Mouse (Mus musculus) heart, embryonic 10.5 days (tissue): Measurements from ENCODE around the gene Piezo1. TPM values are rescaled to one million over a fixed set of nuclear protein-coding genes. Genes with fewer than 3 reads are reported as not detected.

Experiments used
- DNase-seq: peaks from one replicate; pipeline ENCODE4 v3.0.0-alpha.2; 2017; ENCODE audit warnings: low spot score
- H3K27ac ChIP-seq: fragments of 300-500 bp; sonication (generic); 2 replicates; pipeline ENCODE4 v1.5.1; 2016; ENCODE audit warnings: mild to moderate bottlenecking
- H3K27me3 ChIP-seq: fragments of 300-500 bp; sonication (generic); 2 replicates; pipeline ENCODE4 v1.6.1; 2016; ENCODE audit warnings: mild to moderate bottlenecking; ENCODE audit not compliant: poor library complexity, insufficient read depth, severe bottlenecking
- H3K36me3 ChIP-seq: fragments of 300-500 bp; sonication (generic); 2 replicates; pipeline ENCODE4 v1.6.1; 2016; ENCODE audit warnings: mild to moderate bottlenecking, moderate library complexity
- H3K4me1 ChIP-seq: fragments of 300-500 bp; sonication (generic); 2 replicates; pipeline ENCODE4 v1.6.1; 2016; ENCODE audit warnings: mild to moderate bottlenecking
- H3K4me3 ChIP-seq: fragments of 300-500 bp; sonication (generic); 2 replicates; pipeline ENCODE4 v1.5.1; 2016; ENCODE audit warnings: mild to moderate bottlenecking, moderate library complexity
- H3K9me3 ChIP-seq: fragments of 300-500 bp; sonication (generic); 2 replicates; pipeline ENCODE4 v1.6.1; 2016; ENCODE audit warnings: mild to moderate bottlenecking, moderate library complexity
- WGBS: fragments of 180-500 bp; shearing (Covaris S2); methylation state at CpG from one replicate; pipeline ENCODE4 v1.1.7; 2016; 5-methylcytosine and 5-hydroxymethylcytosine counted together
- polyA plus RNA-seq: library from polyadenylated mRNA; unstranded; fragments of >200 nt; fragmentation: Nextera tagmentation; extraction: Ambion mirVana; gene quantifications from 2 replicates; pipeline ENCODE4 v1.2.1, GENCODE M21; 2016

Piezo1 gene
- polyA plus RNA-seq, 1 experiment from 2014 or later: 29.3 TPM

GRCm38 (mm10) chr8:122500856-122501255, 50.3 kb downstream of the Piezo1 start:
- Histone ChIP-seq H3K4me3 (no peak overlapping the region), H3K27ac (no peak overlapping the region), H3K9me3 (no peaks in the 10 kb centered on the region), H3K36me3 (peaks cover 86% of the 10 kb centered on the region), H3K4me1 (peaks cover 26% of the 10 kb centered on the region), H3K27me3 (no peaks in the 10 kb centered on the region)
- peak; percentile 91 for DNase-seq
- 38% methylated on average over 10 of the region's 10 CpGs for WGBS

GRCm38 (mm10) chr8:122497912-122498311, 53.2 kb downstream of the Piezo1 start:
- H3K27me3 ChIP-seq: no peaks in the 10 kb centered on the region
- H3K9me3 ChIP-seq: no peaks in the 10 kb centered on the region
- H3K36me3 ChIP-seq: peaks cover 95% of the 10 kb centered on the region
- 77% methylated on average over 17 of the region's 17 CpGs for WGBS
- peak overlapping the region; percentile 50 for H3K27ac ChIP-seq
- H3K4me3 ChIP-seq: no peak overlapping the region
- no peak for DNase-seq
- peaks cover 14% of the 10 kb centered on the region for H3K4me1 ChIP-seq

GRCm38 (mm10) chr8:122497016-122497734, 54.0 kb downstream of the Piezo1 start:
- H3K4me3 ChIP-seq: no peak overlapping the region
- peaks cover 98% of the 10 kb centered on the region for H3K36me3 ChIP-seq
- WGBS: 81% methylated on average over 12 of the region's 12 CpGs
- H3K27ac ChIP-seq: peak overlapping the region; percentile 50; the same call in 1 of the 2 replicates
- no peaks in the 10 kb centered on the region for H3K27me3 ChIP-seq
- H3K9me3 ChIP-seq: no peaks in the 10 kb centered on the region
- peaks cover 13% of the 10 kb centered on the region; the same call in 1 of the 2 replicates for H3K4me1 ChIP-seq
- DNase-seq: no peak

GRCm38 (mm10) chr8:122488387-122488786, 62.7 kb downstream of the Piezo1 start:
- WGBS: 94% methylated on average over 9 of the region's 9 CpGs
- DNase-seq: no peak
- Histone ChIP-seq H3K9me3 (no peaks in the 10 kb centered on the region), H3K4me3 (no peak overlapping the region), H3K27me3 (no peaks in the 10 kb centered on the region), H3K4me1 (no peaks in the 10 kb centered on the region), H3K27ac (no peak overlapping the region), H3K36me3 (peaks cover 97% of the 10 kb centered on the region)

- 94% methylated on average over 12 of the region's 12 CpGs for WGBS
- DNase-seq: no peak
- no peaks in the 10 kb centered on the region for H3K9me3 ChIP-seq
- peaks cover 100% of the 10 kb centered on the region for H3K36me3 ChIP-seq
- no peaks in the 10 kb centered on the region for H3K27me3 ChIP-seq
- H3K4me3 ChIP-seq: no peak overlapping the region
- H3K27ac ChIP-seq: no peak overlapping the region
- no peaks in the 10 kb centered on the region for H3K4me1 ChIP-seq
Measured at GRCm38 (mm10) chr8:122484831-122485230, 66.3 kb downstream of the Piezo1 start.

GRCm38 (mm10) chr8:122483877-122484276, 67.3 kb downstream of the Piezo1 start:
- Histone ChIP-seq H3K27ac (no peak overlapping the region), H3K4me3 (no peak overlapping the region), H3K9me3 (no peaks in the 10 kb centered on the region), H3K36me3 (peaks cover 100% of the 10 kb centered on the region), H3K4me1 (no peaks in the 10 kb centered on the region), H3K27me3 (no peaks in the 10 kb centered on the region)
- no peak for DNase-seq
- WGBS: 93% methylated on average over 7 of the region's 7 CpGs

- DNase-seq: no peak
- Histone ChIP-seq H3K36me3 (peaks cover 100% of the 10 kb centered on the region), H3K9me3 (no peaks in the 10 kb centered on the region), H3K27ac (no peak overlapping the region), H3K27me3 (no peaks in the 10 kb centered on the region), H3K4me3 (no peak overlapping the region), H3K4me1 (peaks cover 2% of the 10 kb centered on the region; the same call in 1 of the 2 replicates)
- 91% methylated on average over 8 of the region's 8 CpGs for WGBS
Measured at GRCm38 (mm10) chr8:122482448-122482847, 68.7 kb downstream of the Piezo1 start.

GRCm38 (mm10) chr8:122475580-122476320, 75.4 kb downstream of the Piezo1 start, which contains the start of the genes Rnf166 and Ctu2:
Gene Rnf166 (minus strand): TSS chr8:122476064.
Gene Ctu2 (plus strand): TSS chr8:122476143.
- under 1% methylated on average over 103 of the region's 103 CpGs for WGBS

GRCm38 (mm10) chr8:122474951-122475560, 76.1 kb downstream of the Piezo1 start:
- H3K27me3 ChIP-seq: no peaks in the 10 kb centered on the region
- no peak for DNase-seq
- H3K9me3 ChIP-seq: no peaks in the 10 kb centered on the region
- peaks cover 28% of the 10 kb centered on the region for H3K4me1 ChIP-seq
- peak overlapping the region; percentile 92 for H3K27ac ChIP-seq
- peak overlapping the region; percentile 98 for H3K4me3 ChIP-seq
- peaks cover 58% of the 10 kb centered on the region for H3K36me3 ChIP-seq
- WGBS: 7% methylated on average over 16 of the region's 16 CpGs

More at GRCm38 (mm10) chr8:122475580-122476320, 75.4 kb downstream of the Piezo1 start, which contains the start of the genes Rnf166 and Ctu2:
- DNase-seq: peak; percentile 93
- Histone ChIP-seq H3K9me3 (no peaks in the 10 kb centered on the region), H3K27ac (peak within 1 kb of the TSS; percentile 92), H3K4me3 (peak within 1 kb of the TSS; percentile 98), H3K36me3 (peaks cover 60% of the 10 kb centered on the region), H3K27me3 (no peaks in the 10 kb centered on the region), H3K4me1 (peaks cover 28% of the 10 kb centered on the region)

- peaks cover 38% of the 10 kb centered on the region for H3K4me1 ChIP-seq
- no peak overlapping the region for H3K27ac ChIP-seq
- no peaks in the 10 kb centered on the region for H3K27me3 ChIP-seq
- no peaks in the 10 kb centered on the region for H3K9me3 ChIP-seq
- 86% methylated on average over 8 of the region's 8 CpGs for WGBS
- H3K36me3 ChIP-seq: peaks cover 53% of the 10 kb centered on the region
- DNase-seq: no peak
- no peak overlapping the region for H3K4me3 ChIP-seq
Measured at GRCm38 (mm10) chr8:122473911-122474421, 77.2 kb downstream of the Piezo1 start.

GRCm38 (mm10) chr8:122470691-122471090, 80.4 kb downstream of the Piezo1 start:
- H3K4me3 ChIP-seq: no peak overlapping the region
- peaks cover 67% of the 10 kb centered on the region for H3K36me3 ChIP-seq
- no peak for DNase-seq
- no peaks in the 10 kb centered on the region for H3K27me3 ChIP-seq
- no peak overlapping the region for H3K27ac ChIP-seq
- no peaks in the 10 kb centered on the region for H3K9me3 ChIP-seq
- 85% methylated on average over 5 of the region's 5 CpGs for WGBS
- H3K4me1 ChIP-seq: peaks cover 26% of the 10 kb centered on the region

GRCm38 (mm10) chr8:122469965-122470364, 81.2 kb downstream of the Piezo1 start:
- Histone ChIP-seq H3K4me3 (no peak overlapping the region), H3K4me1 (peaks cover 29% of the 10 kb centered on the region), H3K36me3 (peaks cover 74% of the 10 kb centered on the region), H3K9me3 (no peaks in the 10 kb centered on the region), H3K27ac (0 out of 2 replicates have a peak overlapping the region, but pooled peaks have one; percentile 23), H3K27me3 (no peaks in the 10 kb centered on the region)
- WGBS: 82% methylated on average over 10 of the region's 10 CpGs
- no peak for DNase-seq
